Mouse (Mus musculus) embryonic facial prominence, embryonic 14.5 days (tissue): Measurements from ENCODE around the gene Plcb3. TPM values are rescaled to one million over a fixed set of nuclear protein-coding genes. Genes with fewer than 3 reads are reported as not detected.

Experiments
- microRNA-seq: library from miRNA; unstranded; fragments of <30 nt; microRNA quantifications from one replicate; pipeline ENCODE4, GENCODE M21; 2016; ENCODE audit warnings: borderline number of aligned reads
- polyA plus RNA-seq: library from polyadenylated mRNA; unstranded; fragments of >200 nt; fragmentation: Nextera tagmentation; extraction: Ambion mirVana; gene quantifications from 2 replicates; pipeline ENCODE4 v1.2.1, GENCODE M21; 2014

The Plcb3 gene
- polyA plus RNA-seq, 1 experiment from 2014 or later, result 31.4 TPM

Small RNA genes lying within 50 kb of the gene (microRNA-seq; reads per million reads assigned to microRNA genes)
- gene Mir6990, result 1.00 reads per million

Other genes with a start within 250 kb of the Plcb3 start
- 27.1 and 27.9 TPM in 2 replicates for gene Rps6ka4, start 135.8 kb downstream of the Plcb3 start, polyA plus RNA-seq
- 1.2 and 1.3 TPM in 2 replicates for gene Ccdc88b, start 118.3 kb downstream of the Plcb3 start, polyA plus RNA-seq
- gene Trmt112, start 66.8 kb downstream of the Plcb3 start, polyA plus RNA-seq, result 137 and 143 TPM in 2 replicates
- 218 and 243 TPM in 2 replicates for gene Prdx5, start 66.4 kb downstream of the Plcb3 start, polyA plus RNA-seq
- 4.7 and 4.8 TPM in 2 replicates for gene Esrra, start 54.7 kb downstream of the Plcb3 start, polyA plus RNA-seq
- 3.4 and 4.8 TPM in 2 replicates for gene Catsperz, start 51.1 kb downstream of the Plcb3 start, polyA plus RNA-seq
- 1.0 and 1.6 TPM in 2 replicates for gene Kcnk4, start 42.0 kb downstream of the Plcb3 start, polyA plus RNA-seq
- 70.7 and 83.3 TPM in 2 replicates for gene Bad, start 34.6 kb downstream of the Plcb3 start, polyA plus RNA-seq
- 29.7 and 35.0 TPM in 2 replicates for gene Gpr137, start 34.0 kb downstream of the Plcb3 start, polyA plus RNA-seq
- 277 and 302 TPM in 2 replicates for gene Ppp1r14b, start 1.5 kb downstream of the Plcb3 start, polyA plus RNA-seq
- 72.4 and 81.0 TPM in 2 replicates for gene Fkbp2, start 4.0 kb upstream of the Plcb3 start, polyA plus RNA-seq
- 41.0 and 43.9 TPM in 2 replicates for gene Vegfb, start 11.2 kb upstream of the Plcb3 start, polyA plus RNA-seq
- gene Dnajc4, start 16.1 kb upstream of the Plcb3 start, polyA plus RNA-seq, result 21.7 and 22.1 TPM in 2 replicates
- 21.9 and 22.9 TPM in 2 replicates for gene Nudt22, start 19.6 kb upstream of the Plcb3 start, polyA plus RNA-seq
- gene Trpt1, start 19.7 kb upstream of the Plcb3 start, polyA plus RNA-seq, result 10.1 and 13.4 TPM in 2 replicates
- gene Fermt3, start 43.0 kb upstream of the Plcb3 start, polyA plus RNA-seq, result 10.4 and 10.8 TPM in 2 replicates
- gene Stip1, start 63.5 kb upstream of the Plcb3 start, polyA plus RNA-seq, result 216 and 228 TPM in 2 replicates
- 27.1 and 30.3 TPM in 2 replicates for gene Macrod1, start 80.3 kb upstream of the Plcb3 start, polyA plus RNA-seq
- gene Flrt1, start 129.3 kb upstream of the Plcb3 start, polyA plus RNA-seq, result 10.4 and 10.5 TPM in 2 replicates
- gene Otub1, start 229.8 kb upstream of the Plcb3 start, polyA plus RNA-seq, result 172 and 199 TPM in 2 replicates
- 995 and 1,073 TPM in 2 replicates for gene Cox8a, start 241.1 kb upstream of the Plcb3 start, polyA plus RNA-seq